Mouse (Mus musculus): ENCODE data around the gene Zar1l. TPM values are rescaled to one million over a fixed set of nuclear protein-coding genes. Genes with fewer than 3 reads are reported as not detected.

The Zar1l gene
- total RNA-seq, 2 experiments from 2014 or later, result not detected

DNA sequence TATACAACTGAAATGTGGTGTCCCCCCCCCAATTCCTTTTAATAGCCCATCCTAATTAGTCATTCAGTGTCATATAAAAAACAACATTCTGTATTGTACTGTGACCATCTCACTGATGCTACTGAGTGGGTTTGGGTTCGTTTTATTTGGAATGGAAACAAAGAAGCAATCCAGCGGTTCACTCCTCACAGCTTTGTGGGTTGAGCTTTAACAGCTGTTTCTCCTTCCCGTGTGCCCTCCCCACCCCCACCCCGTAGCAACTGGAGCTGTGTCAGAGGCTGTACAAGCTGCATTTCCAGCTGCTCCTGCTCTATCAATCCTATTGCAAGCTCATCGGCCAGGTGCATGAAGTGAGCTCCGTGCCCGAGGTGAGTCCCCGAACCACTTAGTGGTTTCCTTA is 27.1 kb downstream of the Zar1l start:
- no peak for ATAC-seq (replicated peaks; ENCODE audit: low FRiP score, poor library complexity, severe bottlenecking)

- no peak for ATAC-seq (replicated peaks; ENCODE audit: low FRiP score, poor library complexity, severe bottlenecking)
Measured at GRCm38 (mm10) chr5:150490285-150490684, 27.7 kb downstream of the Zar1l start.

DNA sequence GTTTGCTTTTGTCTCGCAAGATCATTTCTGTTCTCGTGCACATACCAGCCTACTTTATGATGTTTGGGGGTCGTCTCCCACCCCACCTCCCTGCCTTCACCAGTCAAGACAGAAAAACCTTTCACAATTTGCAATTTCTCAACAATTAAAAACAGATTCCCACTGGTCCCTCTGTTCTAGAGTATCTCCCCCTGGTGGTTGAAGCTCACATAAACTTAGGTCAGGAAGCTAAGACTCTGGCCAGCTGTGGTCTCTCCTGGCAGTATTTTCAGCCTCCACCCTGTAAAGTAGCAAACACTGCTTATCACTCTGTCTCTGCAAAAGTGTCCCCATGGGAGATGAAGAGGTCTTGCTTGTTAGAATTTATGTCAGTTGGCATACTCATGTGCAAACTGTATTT is 32.8 kb downstream of the Zar1l start:
- 0 out of 2 replicates have a peak, but pooled peaks have one; percentile 52 for ATAC-seq (replicated peaks; ENCODE audit: low FRiP score, poor library complexity, severe bottlenecking)

GRCm38 (mm10) chr5:150478612-150479011 is 39.4 kb downstream of the Zar1l start:
- no peak for ATAC-seq (replicated peaks; ENCODE audit: low FRiP score, poor library complexity, severe bottlenecking)

DNA sequence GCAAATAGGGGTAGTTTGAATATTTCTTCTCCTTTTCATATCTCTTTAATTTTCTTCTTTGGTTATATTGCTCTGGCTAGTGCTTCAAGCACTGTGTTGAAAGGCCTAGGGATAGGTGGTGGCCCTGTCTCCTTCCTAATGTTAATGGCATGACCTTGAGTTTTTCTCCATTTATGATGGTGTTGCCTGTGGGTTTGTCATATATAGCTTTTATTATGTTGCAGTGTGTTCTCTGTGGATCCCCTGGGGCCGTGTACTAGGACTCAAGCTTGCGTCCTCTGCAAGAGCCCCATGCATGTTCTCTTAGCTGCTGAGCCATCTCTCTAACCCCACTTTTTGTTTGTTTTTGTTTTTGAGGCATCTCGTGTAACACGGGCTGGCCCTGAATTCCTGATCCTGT is 40.6 kb downstream of the Zar1l start:
- ATAC-seq (replicated peaks; ENCODE audit: low FRiP score, poor library complexity, severe bottlenecking), result no peak

DNA sequence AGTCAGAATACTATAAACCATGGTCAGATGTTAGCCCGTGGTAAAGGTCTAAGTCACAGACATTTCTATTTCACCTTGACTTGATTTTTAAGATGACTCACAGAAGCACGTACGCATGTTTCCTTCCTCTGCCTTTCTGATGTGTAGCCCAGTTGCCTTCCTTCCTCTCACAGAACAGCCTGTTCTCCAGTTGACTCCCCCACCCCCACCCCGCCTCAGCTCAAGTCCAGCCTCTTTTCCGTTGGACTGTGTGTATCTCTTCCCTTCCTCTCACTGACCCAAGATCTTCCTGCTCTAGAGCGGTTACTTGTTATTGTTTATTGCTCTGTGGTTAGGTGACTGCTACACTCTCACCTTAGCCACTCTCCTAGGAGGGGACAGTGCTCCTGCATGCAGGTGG is 49.5 kb downstream of the Zar1l start:
- ATAC-seq (replicated peaks; ENCODE audit: low FRiP score, poor library complexity, severe bottlenecking), result no peak

GRCm38 (mm10) chr5:150466132-150466531 is 51.8 kb downstream of the Zar1l start:
- ATAC-seq (replicated peaks; ENCODE audit: low FRiP score, poor library complexity, severe bottlenecking), result peak; percentile 92

DNA sequence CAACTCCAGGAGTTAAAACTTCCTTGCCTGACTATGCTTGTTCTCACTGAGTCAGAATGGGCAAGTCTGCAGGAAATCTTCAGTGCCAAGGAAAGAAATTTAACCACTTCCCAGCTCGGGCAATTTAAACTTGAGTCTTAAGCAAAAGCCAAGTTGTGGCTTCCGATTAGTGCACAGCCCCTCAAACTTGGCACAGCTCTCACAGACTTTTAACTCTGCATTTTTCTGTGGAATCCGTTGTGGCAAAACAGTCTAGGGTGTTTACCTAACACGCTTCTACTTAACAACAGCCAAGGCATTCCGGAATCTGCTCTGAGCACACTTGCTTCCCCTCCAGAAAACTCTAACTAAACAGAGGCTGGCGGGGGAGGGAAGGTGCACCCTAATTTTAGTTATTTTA is 52.7 kb downstream of the Zar1l start:
- no peak for ATAC-seq (replicated peaks; ENCODE audit: low FRiP score, poor library complexity, severe bottlenecking)

DNA sequence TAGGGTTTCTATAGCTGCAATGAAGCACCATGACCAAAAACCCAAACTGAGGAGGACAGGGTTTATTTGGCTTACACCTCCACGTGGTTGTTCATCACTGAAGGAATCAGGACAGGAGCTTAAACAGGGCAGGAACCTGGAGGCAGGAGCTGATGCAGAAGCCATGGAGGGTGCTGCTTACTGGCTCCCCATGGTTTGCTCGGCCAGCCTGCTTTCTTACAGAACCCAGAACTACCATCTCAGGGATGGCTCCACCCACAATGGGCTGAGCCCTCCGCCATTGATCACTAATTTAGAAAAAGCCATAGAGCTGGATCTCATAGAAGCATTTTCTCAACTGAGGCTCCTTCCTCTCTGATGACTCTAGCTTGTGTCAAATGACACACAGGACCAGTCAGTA is 53.2 kb downstream of the Zar1l start:
- ATAC-seq (replicated peaks; ENCODE audit: low FRiP score, poor library complexity, severe bottlenecking), result 0 out of 2 replicates have a peak, but pooled peaks have one; percentile 21

DNA sequence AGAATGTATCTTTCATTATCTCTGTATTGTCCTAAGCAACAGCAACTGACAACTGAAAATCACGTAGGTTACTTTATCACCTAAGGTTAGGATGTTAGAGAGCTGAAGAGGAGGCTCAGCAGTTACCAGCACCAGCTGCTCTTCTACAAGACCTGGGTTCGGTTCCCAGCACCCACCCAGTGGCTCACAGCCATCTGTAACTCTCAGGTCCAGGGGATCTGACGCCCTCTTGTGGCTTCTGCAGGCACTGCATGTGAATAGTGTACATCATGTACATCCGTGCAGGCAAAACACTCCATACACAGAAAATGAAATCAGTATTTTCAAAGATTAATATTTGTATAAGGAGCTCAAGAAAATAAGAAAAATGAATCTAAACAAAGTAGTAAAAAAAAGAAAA is 58.2 kb downstream of the Zar1l start:
- ATAC-seq (replicated peaks; ENCODE audit: low FRiP score, poor library complexity, severe bottlenecking), result no peak

DNA sequence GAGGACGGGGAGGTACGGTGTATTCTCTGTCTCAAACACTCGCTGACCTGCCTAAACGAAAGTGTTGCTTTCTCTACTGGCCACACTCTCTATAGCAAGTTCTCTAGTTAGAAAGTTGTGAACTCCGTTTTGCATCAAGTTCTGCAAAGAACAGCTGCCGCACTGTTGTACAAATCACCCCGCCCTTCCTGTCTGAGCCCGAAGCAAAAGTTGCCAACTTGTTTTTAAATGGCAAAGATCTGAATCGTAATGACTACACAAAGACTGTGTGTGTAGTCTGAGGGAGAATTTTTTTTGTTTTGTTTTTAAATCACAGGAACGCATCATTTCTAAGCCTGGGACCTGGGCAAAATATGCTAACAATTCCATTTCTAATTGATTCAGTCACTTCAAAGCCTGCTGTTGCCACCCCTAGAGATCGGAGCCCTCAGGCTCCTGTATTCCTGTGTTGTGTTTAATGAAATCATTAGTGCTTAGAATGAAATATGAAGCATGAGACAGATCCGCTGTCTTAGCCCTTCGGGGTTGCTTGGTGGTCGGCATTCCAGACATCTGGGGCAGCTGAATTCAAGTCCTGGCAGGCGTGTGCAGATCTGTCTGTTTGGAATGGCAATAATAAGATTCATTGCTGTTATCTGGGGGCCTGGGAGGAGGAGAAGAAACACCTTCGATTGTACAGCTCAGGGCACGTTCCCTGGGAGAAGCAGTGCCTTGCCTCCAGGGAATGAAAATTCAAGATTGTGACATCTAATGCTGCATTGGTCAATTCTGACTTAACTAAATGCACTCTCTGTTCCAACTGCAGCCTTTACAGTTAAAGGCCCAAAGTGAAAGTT is 59.8 kb downstream of the Zar1l start:
- no peak for ATAC-seq (replicated peaks; ENCODE audit: low FRiP score, poor library complexity, severe bottlenecking)

DNA sequence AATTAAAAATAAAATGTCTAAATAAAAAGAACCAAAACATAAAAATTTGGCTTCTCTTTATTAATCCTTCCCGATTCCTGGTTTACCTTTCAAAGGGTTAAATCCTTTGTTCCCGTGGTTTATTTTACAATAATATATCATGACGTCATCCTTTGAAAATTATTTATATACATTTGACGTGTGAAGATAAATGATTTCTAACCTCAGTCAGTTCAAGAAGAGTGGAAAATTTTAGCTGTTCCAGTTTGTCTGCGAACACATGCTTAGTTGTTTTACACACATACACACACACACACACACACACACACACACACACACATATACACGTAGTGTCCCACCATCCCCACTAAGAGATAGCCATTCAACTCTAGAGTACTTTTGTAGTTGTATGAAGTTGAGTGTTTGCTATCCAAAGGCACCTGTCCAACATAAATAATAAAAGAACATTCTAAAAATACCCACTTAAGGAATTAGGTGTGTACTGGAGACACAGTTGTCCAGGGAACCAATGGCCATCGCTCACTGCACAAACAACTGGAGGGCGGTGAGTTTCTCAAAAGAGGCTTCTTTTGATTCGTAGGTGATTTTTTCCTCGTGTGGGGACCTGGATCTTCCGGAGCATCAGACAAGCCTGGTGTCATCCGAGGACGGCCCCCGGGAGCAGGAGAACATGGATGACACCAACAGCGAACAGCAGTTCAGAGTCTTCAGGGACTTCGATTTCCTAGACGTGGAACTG is 60.6 kb downstream of the Zar1l start:
- no peak for ATAC-seq (replicated peaks; ENCODE audit: low FRiP score, poor library complexity, severe bottlenecking)

Other genes with a start within 250 kb of the Zar1l start
- 141 and 238 TPM in 2 replicates for gene Brca2, start 4.5 kb upstream of the Zar1l start, total RNA-seq (2015; ENCODE audit: low replicate concordance)
- gene Brca2, start 4.5 kb upstream of the Zar1l start, total RNA-seq (2017; ENCODE audit: low replicate concordance), result 172 and 270 TPM in 2 replicates
- 10.5 and 15.9 TPM in 2 replicates for gene N4bp2l1, start 79.0 kb upstream of the Zar1l start, total RNA-seq (2015; ENCODE audit: low replicate concordance)
- gene N4bp2l1, start 79.0 kb upstream of the Zar1l start, total RNA-seq (2017; ENCODE audit: low replicate concordance), result 11.7 and 17.5 TPM in 2 replicates
- 63.1 and 109 TPM in 2 replicates for gene N4bp2l2, start 148.0 kb upstream of the Zar1l start, total RNA-seq (2015; ENCODE audit: low replicate concordance)
- 75.3 and 85.3 TPM in 2 replicates for gene N4bp2l2, start 148.0 kb upstream of the Zar1l start, total RNA-seq (2017; ENCODE audit: low replicate concordance)
- 65.6 and 75.5 TPM in 2 replicates for gene Pds5b, start 155.6 kb upstream of the Zar1l start, total RNA-seq (2015; ENCODE audit: low replicate concordance)
- 45.8 and 47.3 TPM in 2 replicates for gene Pds5b, start 155.6 kb upstream of the Zar1l start, total RNA-seq (2017; ENCODE audit: low replicate concordance)

All from erythroid progenitor cell, adult 5-6 weeks (primary cell).